Mouse (Mus musculus): ENCODE measurements around the gene Sprr2d. TPM values are rescaled to one million over a fixed set of nuclear protein-coding genes. Genes with fewer than 3 reads are reported as not detected.

Sprr2d gene
- not detected in 2 replicates for polyA plus RNA-seq (2012; rRNA removed)

DNA sequence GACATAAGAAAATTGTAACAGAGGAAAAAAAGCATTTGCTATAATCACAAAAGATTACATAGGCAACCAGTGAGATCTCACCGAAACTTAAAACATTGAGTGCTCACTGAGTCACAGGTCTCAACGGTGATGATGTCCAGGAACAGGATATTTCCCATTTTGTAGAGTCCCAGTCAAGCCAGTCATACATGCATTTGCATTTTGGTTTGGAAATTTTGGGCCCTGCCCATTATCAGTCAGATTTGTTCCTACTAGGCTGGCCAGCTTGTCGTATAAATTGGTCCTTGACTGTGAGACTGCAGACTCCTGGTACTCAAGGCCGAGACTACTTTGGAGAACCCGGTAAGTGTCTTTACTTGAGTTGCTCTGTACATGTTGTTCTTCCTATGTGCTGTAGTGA, at the start of gene Sprr2d:
Sprr2d (plus strand) TSS at position 301 of the 400 bp plus-strand sequence.

DNA sequence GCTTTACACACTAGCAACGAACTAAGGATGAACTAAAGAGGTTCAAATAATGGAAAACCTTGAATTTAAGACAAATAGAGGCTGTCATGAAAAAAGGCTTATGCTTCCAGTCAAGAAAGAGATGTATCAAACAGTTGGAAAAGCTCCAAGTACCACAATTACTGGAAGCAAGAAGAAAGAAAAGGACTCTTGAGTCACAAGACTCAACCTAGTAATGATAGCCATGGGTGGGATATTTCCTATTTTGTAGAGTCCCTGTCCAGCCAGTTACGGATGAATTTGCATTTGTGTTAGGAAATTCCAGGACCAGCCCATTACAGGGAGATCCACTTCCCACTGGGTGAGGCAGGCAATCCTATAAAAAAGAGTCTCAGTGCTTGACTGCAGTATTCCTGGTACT, 22.6 kb upstream of the Sprr2d start, which contains the start of gene Sprr2b:
Sprr2b (plus strand) TSS at position 301 of the 400 bp plus-strand sequence.

DNA sequence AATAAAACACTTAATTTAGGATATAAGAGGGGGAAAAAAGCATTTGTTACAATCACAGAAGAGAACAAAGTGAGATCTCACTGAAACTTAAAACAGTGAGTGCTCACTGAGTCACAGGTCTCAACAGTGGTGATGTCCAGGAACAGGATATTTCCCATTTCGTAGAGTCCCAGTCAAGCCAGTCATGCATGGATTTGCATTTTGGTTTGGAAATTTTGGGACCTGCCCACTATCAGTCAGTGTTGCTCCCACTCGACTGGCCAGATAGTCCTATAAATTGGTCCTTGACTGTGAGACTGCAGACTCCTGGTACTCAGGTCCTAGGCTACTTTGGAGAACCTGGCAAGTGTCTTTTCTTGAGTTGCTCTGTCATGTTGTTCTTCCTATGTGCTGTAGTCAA, 12.9 kb downstream of the Sprr2d start, which contains the start of gene Sprr2e:
Sprr2e (plus strand) TSS at position 301 of the 400 bp plus-strand sequence.

GRCm38 (mm10) chr3:92364887-92365286, 25.9 kb downstream of the Sprr2d start, which contains the start of gene Sprr2f:
Sprr2f (plus strand) TSS chr3:92365187.

DNA sequence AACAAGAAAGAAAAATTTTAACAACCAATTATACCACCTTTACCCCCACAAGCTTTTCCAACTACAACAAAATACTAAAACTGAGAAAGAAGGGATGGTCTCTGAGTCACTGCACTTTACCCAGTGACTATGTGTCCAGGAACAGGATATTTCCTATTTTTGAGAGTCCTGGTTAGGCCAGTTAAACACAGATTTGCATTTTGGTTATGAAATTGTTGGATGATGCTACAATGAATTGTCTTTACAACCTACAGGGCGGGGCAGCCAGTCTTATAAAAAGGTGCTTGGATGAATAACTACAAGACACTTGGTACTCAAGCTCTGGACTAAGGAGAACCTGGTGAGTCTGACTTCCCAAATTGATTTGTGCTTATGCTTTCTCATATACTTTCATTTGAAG, 46.4 kb downstream of the Sprr2d start, which contains the start of gene Sprr2h:
Sprr2h (plus strand) TSS at position 301 of the 400 bp plus-strand sequence.

Other genes starting within 250 kb of the Sprr2d start
- gene Prr9, start 215.2 kb upstream of the Sprr2d start, polyA plus RNA-seq (2012; rRNA removed): not detected in 2 replicates
- not detected in 2 replicates for gene Lelp1, start 196.4 kb upstream of the Sprr2d start, polyA plus RNA-seq (2012; rRNA removed)
- 32.7 and 59.6 TPM in 2 replicates for gene Sprr2a1, start 123.3 kb upstream of the Sprr2d start, polyA plus RNA-seq (2012; rRNA removed)
- 23,758 and 55,060 TPM in 2 replicates for gene Sprr2a2, start 123.2 kb upstream of the Sprr2d start, polyA plus RNA-seq (2012; rRNA removed)
- 643 and 812 TPM in 2 replicates for gene Sprr2a3, start 53.7 kb upstream of the Sprr2d start, polyA plus RNA-seq (2012; rRNA removed)
- not detected in 2 replicates for gene Sprr2b, start 22.5 kb upstream of the Sprr2d start, polyA plus RNA-seq (2012; rRNA removed)
- not detected in 2 replicates for gene Sprr2e, start 13.0 kb downstream of the Sprr2d start, polyA plus RNA-seq (2012; rRNA removed)
- gene Sprr2f, start 26.0 kb downstream of the Sprr2d start, polyA plus RNA-seq (2012; rRNA removed): not detected in 2 replicates
- gene Sprr2h, start 46.5 kb downstream of the Sprr2d start, polyA plus RNA-seq (2012; rRNA removed): 0.22 TPM in 1 of 2 replicates, not detected in the other
- not detected in 2 replicates for gene Sprr2i, start 68.9 kb downstream of the Sprr2d start, polyA plus RNA-seq (2012; rRNA removed)
- not detected in 2 replicates for gene Sprr2j-ps, start 78.9 kb downstream of the Sprr2d start, polyA plus RNA-seq (2012; rRNA removed)
- gene Gm9774, start 90.3 kb downstream of the Sprr2d start, polyA plus RNA-seq (2012; rRNA removed): 4.5 and 8.2 TPM in 2 replicates
- gene Sprr2k, start 93.4 kb downstream of the Sprr2d start, polyA plus RNA-seq (2012; rRNA removed): not detected in 2 replicates
- not detected in 2 replicates for gene Sprr1b, start 99.6 kb downstream of the Sprr2d start, polyA plus RNA-seq (2012; rRNA removed)
- gene Sprr3, start 119.6 kb downstream of the Sprr2d start, polyA plus RNA-seq (2012; rRNA removed): not detected in 2 replicates
- 27.3 and 33.0 TPM in 2 replicates for gene Sprr1a, start 146.8 kb downstream of the Sprr2d start, polyA plus RNA-seq (2012; rRNA removed)
- gene Sprr4, start 161.4 kb downstream of the Sprr2d start, polyA plus RNA-seq (2012; rRNA removed): not detected in 2 replicates
- gene 2310046K23Rik, start 195.4 kb downstream of the Sprr2d start, polyA plus RNA-seq (2012; rRNA removed): not detected in 2 replicates
- not detected in 2 replicates for gene Ivl, start 234.6 kb downstream of the Sprr2d start, polyA plus RNA-seq (2012; rRNA removed)
- gene Smcp, start 249.9 kb downstream of the Sprr2d start, polyA plus RNA-seq (2012; rRNA removed): not detected in 2 replicates

All from colon, adult 2 months (tissue).